Mouse (Mus musculus): ENCODE results near the gene Gm28576.
"Not testable (repeated sequence)": the region's sequence is repeated elsewhere in the genome, so short reads cannot be mapped to it uniquely, and the experiment has no call there.

Gene Gm28576

GRCm38 (mm10) chrY:7722641-7723040, at the start of gene Gm28576:
Gene Gm28576 (plus strand): TSS chrY:7722941.
- DNase-seq (ENCODE audit: low read depth, low spot score): not testable (repeated sequence)

All from CD4-positive, CD25-positive, alpha-beta regulatory T cell, adult 2 months (primary cell).